Mouse (Mus musculus): ENCODE measurements around the gene Erich3. TPM values are rescaled to one million over a fixed set of nuclear protein-coding genes. Genes with fewer than 3 reads are reported as not detected.

The Erich3 gene
- total RNA-seq, 2 experiments from 2014 or later: 0.04 TPM; not detected in 1

Other genes with a start within 250 kb of the Erich3 start
- gene Cryz, start 67.1 kb upstream of the Erich3 start, total RNA-seq (2015): 0.93 and 1.0 TPM in 2 replicates
- gene Cryz, start 67.1 kb upstream of the Erich3 start, total RNA-seq (2017): 1.3 and 3.7 TPM in 2 replicates
- gene Tyw3, start 66.8 kb upstream of the Erich3 start, total RNA-seq (2015): 1.6 and 2.2 TPM in 2 replicates
- 1.9 and 2.7 TPM in 2 replicates for gene Tyw3, start 66.8 kb upstream of the Erich3 start, total RNA-seq (2017)